Mouse (Mus musculus) erythroblast, adult 5-6 weeks (primary cell): ENCODE measurements around the gene Nfia. TPM values are rescaled to one million over a fixed set of nuclear protein-coding genes. Genes with fewer than 3 reads are reported as not detected.
A peak's percentile ranks its signal among the peaks of the same experiment; 100 is the strongest.

Experiments used
- ATAC-seq: replicated peaks from 2 replicates; pipeline ENCODE4 v1.8.0; 2016; ENCODE audit warnings: moderate number of reproducible peaks, mild to moderate bottlenecking, moderate TSS enrichment, inconsistent platforms; ENCODE audit not compliant: poor library complexity, low FRiP score, severe bottlenecking
- total RNA-seq, 2 experiments: library from RNA; stranded (forward) in 1 of 2; stranded (reverse) in 1 of 2; fragments of 150-400 nt in 1 of 2; fragments of 200-764, 138-1000 nt in 1 of 2; gene quantifications; 2 replicates each; pipeline versions ENCODE4 v1.2.3 to v1.2.4; 2015 to 2017; ENCODE audit warnings: low replicate concordance in 2 of 2

The Nfia gene
- total RNA-seq, 2 experiments from 2014 or later, result 4.7 to 21.3 TPM

- no peak for ATAC-seq
Observed at GRCm38 (mm10) chr4:97855712-97856420, 83.3 kb downstream of the Nfia start.

GRCm38 (mm10) chr4:97857549-97857948 lies 85.0 kb downstream of the Nfia start:
- no peak for ATAC-seq

GRCm38 (mm10) chr4:97859431-97859830 lies 86.9 kb downstream of the Nfia start:
- no peak for ATAC-seq

DNA sequence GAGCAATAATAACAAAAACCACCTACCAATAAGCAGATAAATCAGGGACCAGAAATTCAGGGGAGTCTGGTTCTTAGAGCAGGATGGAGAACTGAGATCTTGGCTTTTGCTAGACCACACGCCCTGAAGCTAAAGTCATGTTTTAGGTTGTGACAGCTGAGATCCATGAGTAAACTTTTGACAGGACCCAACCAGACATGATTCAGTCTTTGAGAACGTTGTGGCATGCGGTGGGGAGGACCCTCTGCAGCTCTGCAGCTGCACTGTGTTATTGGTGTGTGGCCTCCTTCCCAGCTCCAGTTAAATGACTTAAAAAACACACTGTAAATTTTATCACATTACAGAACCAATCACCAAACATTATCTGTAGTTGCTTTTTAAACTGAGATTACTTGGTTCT lies 87.8 kb downstream of the Nfia start:
- ATAC-seq, result no peak

DNA sequence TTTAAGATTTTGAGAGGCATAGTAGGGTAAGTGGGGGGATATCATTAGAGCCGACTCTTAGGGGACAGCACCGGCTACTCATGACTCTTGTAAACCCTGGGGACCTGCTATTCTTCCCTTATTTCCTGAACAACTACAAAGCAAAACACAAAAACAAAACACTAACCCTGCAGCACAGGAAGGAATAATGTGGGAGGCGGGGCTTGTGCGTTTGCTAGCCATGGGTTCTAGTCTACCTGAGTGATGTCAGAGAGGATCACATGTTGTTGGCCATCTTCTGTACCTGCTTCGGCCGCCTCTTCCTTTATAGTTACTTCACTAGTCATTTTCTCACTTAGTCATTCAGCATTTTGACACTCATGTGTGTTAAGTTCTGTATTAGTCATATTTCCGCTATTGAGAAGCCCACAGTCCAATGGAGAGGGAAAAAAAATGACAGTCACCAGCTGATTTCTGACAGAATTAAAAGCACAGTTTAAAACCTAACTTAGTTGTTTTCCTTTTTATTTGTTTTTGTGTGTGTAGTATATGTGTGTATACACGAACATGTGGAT lies 88.3 kb downstream of the Nfia start:
- ATAC-seq, result no peak

- no peak for ATAC-seq
Observed at GRCm38 (mm10) chr4:97862379-97862778, 89.8 kb downstream of the Nfia start.

DNA sequence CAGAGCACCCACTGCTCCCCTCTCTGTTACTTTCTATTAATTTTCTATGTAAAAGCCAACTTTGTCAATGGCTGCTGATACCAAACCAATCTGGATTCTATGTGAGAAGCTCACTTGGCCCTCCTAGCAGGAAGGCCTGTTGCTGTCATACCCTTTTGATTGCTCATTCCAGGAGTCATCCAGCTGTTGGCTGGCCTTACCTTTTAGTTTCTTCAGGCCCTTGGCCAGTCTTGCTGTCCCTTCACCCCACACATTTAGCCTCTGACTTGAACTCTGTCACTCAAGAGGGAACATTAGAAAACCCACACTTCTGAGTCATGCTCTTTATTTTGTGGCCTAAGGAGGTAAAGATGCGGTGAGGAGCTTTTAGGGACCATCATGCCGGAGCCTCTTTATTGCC lies 91.7 kb downstream of the Nfia start:
- no peak for ATAC-seq

GRCm38 (mm10) chr4:97865410-97865953 lies 92.9 kb downstream of the Nfia start:
- ATAC-seq, result no peak

GRCm38 (mm10) chr4:97866463-97866862 lies 93.9 kb downstream of the Nfia start:
- no peak for ATAC-seq

GRCm38 (mm10) chr4:97868307-97868937 lies 95.9 kb downstream of the Nfia start:
- ATAC-seq, result no peak

- peak; percentile 61; the same call in 1 of the 2 replicates for ATAC-seq
Observed at GRCm38 (mm10) chr4:97868938-97869440, 96.5 kb downstream of the Nfia start.

- no peak for ATAC-seq
Observed at GRCm38 (mm10) chr4:97869451-97869850, 96.9 kb downstream of the Nfia start.

GRCm38 (mm10) chr4:97871770-97872439 lies 99.4 kb downstream of the Nfia start:
- no peak for ATAC-seq

GRCm38 (mm10) chr4:97874916-97875315 lies 102.4 kb downstream of the Nfia start:
- no peak for ATAC-seq

GRCm38 (mm10) chr4:97875901-97876300 lies 103.4 kb downstream of the Nfia start:
- ATAC-seq, result no peak

- ATAC-seq, result no peak
Observed at GRCm38 (mm10) chr4:97879696-97880095, 107.2 kb downstream of the Nfia start.

DNA sequence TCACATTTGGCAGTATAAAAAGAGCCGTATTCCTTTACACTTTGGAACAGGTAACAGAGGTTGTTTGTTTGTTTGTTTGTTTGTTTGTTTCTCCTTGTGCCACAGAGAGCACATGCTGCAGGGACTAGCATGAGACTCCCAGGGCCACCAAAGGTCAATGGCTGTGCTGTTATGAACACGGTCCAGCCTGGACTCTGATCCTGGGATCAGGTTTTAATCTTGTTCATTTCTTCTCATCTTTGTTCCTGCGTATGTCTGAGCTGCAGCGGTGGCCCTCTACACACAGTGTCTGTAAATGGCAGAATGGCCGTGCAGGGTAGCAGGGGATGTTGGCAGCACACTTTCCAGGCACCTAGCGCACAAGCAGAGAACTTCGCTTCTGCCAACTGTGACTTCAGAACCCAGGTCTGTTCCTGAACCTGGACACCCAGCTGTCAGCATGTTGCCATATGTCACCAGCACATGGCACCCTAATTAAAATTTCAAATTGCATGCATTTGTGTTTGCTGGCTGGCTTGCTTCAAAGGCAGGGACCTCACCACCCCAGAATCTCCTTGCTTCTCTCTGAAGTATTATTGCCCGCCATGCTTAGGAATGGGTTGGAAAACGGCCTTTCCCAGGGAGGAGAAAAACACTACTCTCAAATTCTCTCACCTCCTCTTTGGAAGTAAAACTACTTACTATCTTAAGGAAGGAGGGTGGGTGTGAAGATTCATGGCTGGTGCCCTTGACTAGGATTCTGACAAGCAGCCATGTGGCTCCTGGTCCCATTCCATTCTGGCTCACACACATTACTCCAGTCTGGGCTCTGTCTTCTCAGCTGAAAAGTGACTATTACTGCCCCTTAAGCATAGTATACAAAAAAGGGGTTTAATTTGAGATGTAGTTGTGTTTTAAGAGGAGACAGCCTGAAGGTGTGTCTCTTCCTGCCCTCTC lies 107.9 kb downstream of the Nfia start:
- ATAC-seq, result no peak

GRCm38 (mm10) chr4:97885574-97885973 lies 113.0 kb downstream of the Nfia start:
- no peak for ATAC-seq

GRCm38 (mm10) chr4:97886220-97886619 lies 113.7 kb downstream of the Nfia start:
- ATAC-seq, result no peak
